Mouse (Mus musculus) kidney, embryonic 16.5 days (tissue): ENCODE results near the gene Vamp5. TPM values are rescaled to one million over a fixed set of nuclear protein-coding genes. Genes with fewer than 3 reads are reported as not detected.

Experiments used
- ATAC-seq: fragments of 200-750 bp; cut with Nextera tagmentation; 2 replicates; pipeline ENCODE4 v1.8.0; 2017; ENCODE audit warnings: moderate TSS enrichment; ENCODE audit not compliant: low FRiP score, low TSS enrichment
- H3K27ac ChIP-seq: fragments of 300-500 bp; sonication (generic); 2 replicates; pipeline ENCODE4 v1.5.1; 2014; ENCODE audit warnings: low read length
- H3K27me3 ChIP-seq: fragments of 300-500 bp; sonication (generic); 2 replicates; pipeline ENCODE4 v1.6.1; 2014; ENCODE audit warnings: low read length, control low read depth, mixed read lengths; ENCODE audit not compliant: insufficient read depth
- H3K36me3 ChIP-seq: fragments of 300-500 bp; sonication (generic); 2 replicates; pipeline ENCODE4 v1.6.1; 2014; ENCODE audit warnings: low read length, control low read depth, mixed read lengths; ENCODE audit not compliant: insufficient read depth
- H3K4me1 ChIP-seq: fragments of 300-500 bp; sonication (generic); 2 replicates; pipeline ENCODE4 v1.6.1; 2014; ENCODE audit warnings: low read length, control low read depth, mixed read lengths; ENCODE audit not compliant: insufficient read depth
- H3K4me2 ChIP-seq: fragments of 300-500 bp; sonication (generic); replicated peaks from 2 replicates; pipeline ENCODE4 v1.6.1; 2014; ENCODE audit warnings: low read depth, low read length
- H3K4me3 ChIP-seq: fragments of 300-500 bp; sonication (generic); 2 replicates; pipeline ENCODE4 v1.5.1; 2014; ENCODE audit warnings: mild to moderate bottlenecking, low read length
- H3K9ac ChIP-seq: fragments of 300-500 bp; sonication (generic); replicated peaks from 2 replicates; pipeline ENCODE4 v1.6.1; 2014; ENCODE audit warnings: low read length
- H3K9me3 ChIP-seq: fragments of 300-500 bp; sonication (generic); 2 replicates; pipeline ENCODE4 v1.6.1; 2016; ENCODE audit warnings: low read length, control low read depth
- WGBS: fragments of 180-500 bp; shearing (Covaris S2); extraction: QIAGEN DNeasy Blood & Tissue Kit; methylation state at CpG from one replicate; pipeline ENCODE4 v1.1.7; 2014; 5-methylcytosine and 5-hydroxymethylcytosine counted together
- polyA plus RNA-seq: library from polyadenylated mRNA; unstranded; fragments of >200 nt; fragmentation: Nextera tagmentation; extraction: Ambion mirVana; gene quantifications from 2 replicates; pipeline ENCODE4 v1.2.1, GENCODE M21; 2015

The Vamp5 gene
- polyA plus RNA-seq, 1 experiment from 2014 or later, result 42.5 TPM

DNA sequence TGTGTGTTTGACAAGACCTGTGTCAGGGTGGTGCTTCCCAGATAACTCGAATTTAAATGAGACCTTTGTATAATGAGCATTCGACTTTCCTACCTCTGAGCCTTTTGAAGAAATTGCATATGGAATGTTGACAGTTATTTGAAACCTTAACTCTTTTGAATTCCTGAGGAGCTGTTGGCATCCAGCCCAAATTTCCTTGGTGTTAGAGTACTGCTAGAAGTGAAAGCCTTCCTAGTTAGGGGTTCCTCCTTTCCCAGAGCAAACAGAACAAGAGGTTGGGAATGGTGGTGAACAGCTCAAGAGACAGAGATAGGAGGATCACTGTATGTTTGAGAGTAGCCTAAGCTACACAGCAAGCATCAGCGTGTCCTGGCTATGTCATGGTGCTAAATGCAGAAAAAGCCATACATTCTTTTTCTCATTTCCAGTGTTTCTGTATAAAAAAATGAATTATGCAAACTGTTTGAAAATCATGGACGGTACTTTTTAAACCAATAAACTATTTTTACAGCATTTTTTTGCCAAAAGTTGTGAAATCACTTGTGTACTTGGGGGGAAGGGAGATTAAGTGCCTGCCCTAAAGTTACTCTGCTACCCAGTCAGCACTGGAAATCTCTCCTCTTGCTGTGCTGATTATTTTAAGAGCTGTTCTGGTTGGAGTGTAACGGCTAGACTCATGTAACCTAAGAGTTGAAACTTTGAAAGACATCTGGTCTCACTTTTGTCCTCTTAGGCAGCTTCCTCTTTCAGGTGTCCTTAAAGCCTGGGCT lies 27.4 kb downstream of the Vamp5 start:
- H3K4me2 ChIP-seq, result no peak overlapping the region
- H3K4me3 ChIP-seq, result no peak overlapping the region
- H3K27me3 ChIP-seq, result no peaks in the 10 kb centered on the region
- peaks cover 26% of the 10 kb centered on the region; the same call in 1 of the 2 replicates for H3K36me3 ChIP-seq
- no peak for ATAC-seq
- H3K4me1 ChIP-seq, result peaks cover 24% of the 10 kb centered on the region
- 71% methylated on average over 5 of the region's 5 CpGs for WGBS
- H3K9me3 ChIP-seq, result no peaks in the 10 kb centered on the region
- H3K9ac ChIP-seq, result no peak overlapping the region
- H3K27ac ChIP-seq, result no peak overlapping the region

DNA sequence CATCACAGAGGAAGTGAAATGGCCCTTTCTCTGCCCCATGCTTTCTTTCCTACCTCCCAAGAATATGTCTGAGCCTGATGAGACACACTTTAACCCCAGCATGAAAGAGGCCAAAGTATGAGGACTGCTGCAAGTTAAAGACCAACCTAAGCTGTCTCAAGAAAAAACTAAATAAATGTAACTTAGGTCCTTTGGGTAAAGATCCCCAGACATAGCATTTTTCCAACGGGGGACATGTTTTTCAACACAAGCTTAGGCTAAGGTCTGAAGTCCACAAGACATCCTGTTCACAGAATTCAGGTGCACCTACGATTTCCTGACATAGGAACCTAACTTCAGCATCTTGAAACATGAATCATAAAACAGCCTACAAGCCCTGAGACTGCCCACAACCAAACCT lies 30.1 kb downstream of the Vamp5 start:
- Histone ChIP-seq H3K4me1 (peaks cover 21% of the 10 kb centered on the region), H3K36me3 (peaks cover 26% of the 10 kb centered on the region; the same call in 1 of the 2 replicates), H3K9me3 (no peaks in the 10 kb centered on the region), H3K27me3 (no peaks in the 10 kb centered on the region), H3K4me2 (no peak overlapping the region), H3K9ac (no peak overlapping the region), H3K27ac (no peak overlapping the region), H3K4me3 (no peak overlapping the region)
- 91% methylated on average over 2 of the region's 2 CpGs for WGBS
- no peak for ATAC-seq

DNA sequence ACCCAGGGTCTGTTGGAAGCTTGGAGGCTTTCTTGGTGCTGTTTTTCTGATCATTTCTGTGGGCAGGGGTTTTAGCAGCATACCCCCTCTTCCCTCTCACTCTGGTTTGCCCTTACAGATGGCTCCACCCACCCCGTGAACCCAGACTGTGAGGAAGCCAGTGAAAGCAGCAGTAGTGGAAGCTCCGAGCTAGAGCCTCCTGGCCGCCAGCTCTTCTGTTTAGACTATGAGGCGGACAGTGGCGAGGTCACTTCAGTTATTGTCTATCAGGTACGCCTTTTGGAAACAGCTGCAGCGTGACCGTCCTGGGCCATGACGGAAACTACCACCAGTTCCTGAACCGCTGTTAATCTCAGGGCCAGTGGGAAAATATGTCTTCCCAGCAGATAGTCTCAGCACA lies 31.9 kb downstream of the Vamp5 start:
- 80% methylated on average over 10 of the region's 10 CpGs for WGBS
- H3K27ac ChIP-seq, result no peak overlapping the region

DNA sequence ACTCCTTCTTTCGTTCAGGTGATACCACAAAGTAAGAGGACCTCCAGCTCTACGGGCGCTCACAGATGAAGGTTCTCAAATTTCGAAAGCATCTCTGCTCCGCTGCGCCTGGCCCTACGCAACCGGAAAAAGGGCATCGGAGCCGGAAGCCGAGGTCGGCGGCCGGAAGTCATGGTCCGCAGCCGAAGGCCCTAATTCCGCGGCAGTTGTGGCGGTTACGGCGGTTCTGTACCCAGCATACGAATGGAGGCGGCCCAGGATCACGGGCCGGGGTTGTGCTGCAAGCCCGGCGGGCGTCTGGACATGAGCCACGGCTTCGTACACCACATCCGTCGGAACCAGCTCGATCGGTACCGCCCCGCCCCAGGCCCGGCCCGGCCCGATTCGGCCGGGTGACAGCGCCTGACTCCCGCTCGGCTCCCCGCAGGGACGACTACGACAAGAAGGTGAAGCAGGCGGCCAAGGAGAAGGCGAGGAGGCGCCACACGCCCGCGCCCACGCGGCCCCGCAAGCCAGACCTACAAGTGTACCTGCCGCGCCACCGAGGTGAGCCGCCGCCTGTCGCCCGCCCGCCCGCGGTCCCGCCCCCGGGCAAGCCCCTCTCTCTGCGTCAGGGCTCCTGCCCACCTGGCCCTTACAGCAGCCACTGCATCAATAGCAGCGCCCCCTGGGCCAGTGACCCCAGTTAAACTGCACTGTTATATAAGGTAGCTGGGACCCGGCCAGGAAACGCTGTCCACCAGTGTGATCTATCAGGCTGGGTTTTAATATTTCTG lies 32.9 kb downstream of the Vamp5 start, which contains the start of gene 0610030E20Rik:
Gene 0610030E20Rik, plus strand, starts transcription at position 152 of the 776 bp plus-strand sequence.
- peak; percentile 81 for ATAC-seq
- Histone ChIP-seq H3K4me1 (peaks cover 30% of the 10 kb centered on the region), H3K9me3 (no peaks in the 10 kb centered on the region), H3K27me3 (no peaks in the 10 kb centered on the region), H3K36me3 (peaks cover 26% of the 10 kb centered on the region; the same call in 1 of the 2 replicates), H3K27ac (peak within 1 kb of the TSS; percentile 97), H3K4me3 (peak within 1 kb of the TSS; percentile 90), H3K4me2 (peak within 1 kb of the TSS; percentile 77), H3K9ac (peak within 1 kb of the TSS; percentile 98)
- under 1% methylated on average over 71 of the region's 72 CpGs for WGBS

More for the DNA sequence above, 31.9 kb downstream of the Vamp5 start:
- Histone ChIP-seq H3K4me2 (peak overlapping the region; percentile 77), H3K27me3 (no peaks in the 10 kb centered on the region), H3K9me3 (no peaks in the 10 kb centered on the region), H3K9ac (peak overlapping the region; percentile 98; the same call in 1 of the 2 replicates), H3K4me1 (peaks cover 30% of the 10 kb centered on the region), H3K36me3 (peaks cover 26% of the 10 kb centered on the region; the same call in 1 of the 2 replicates), H3K4me3 (peak overlapping the region; percentile 90; the same call in 1 of the 2 replicates)
- no peak for ATAC-seq

DNA sequence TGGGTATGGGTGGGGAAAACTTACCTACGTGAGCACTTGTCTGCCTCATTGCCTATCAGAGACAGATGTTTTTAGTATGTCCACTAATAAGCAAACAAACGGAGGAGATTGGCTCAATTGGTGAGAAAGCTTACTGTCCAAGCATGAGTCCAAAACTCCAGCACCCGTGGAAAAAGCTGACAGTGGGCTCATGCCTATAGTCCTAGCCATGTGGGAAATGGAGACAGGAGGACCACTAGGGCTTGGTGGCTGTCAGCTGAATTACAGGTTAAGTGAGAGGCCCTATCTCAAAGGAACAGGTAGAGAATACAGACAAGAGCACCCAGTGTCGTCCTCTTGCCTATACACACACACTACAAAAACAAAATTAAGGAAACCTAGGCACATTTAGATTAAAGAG lies 34.0 kb downstream of the Vamp5 start:
- Histone ChIP-seq H3K36me3 (peaks cover 25% of the 10 kb centered on the region; the same call in 1 of the 2 replicates), H3K9me3 (no peaks in the 10 kb centered on the region), H3K27ac (no peak overlapping the region), H3K9ac (no peak overlapping the region), H3K4me2 (no peak overlapping the region), H3K4me1 (peaks cover 30% of the 10 kb centered on the region), H3K27me3 (no peaks in the 10 kb centered on the region), H3K4me3 (no peak overlapping the region)
- 83% methylated on average over 4 of the region's 4 CpGs for WGBS
- no peak for ATAC-seq

- Histone ChIP-seq H3K4me1 (peaks cover 30% of the 10 kb centered on the region), H3K4me2 (peak overlapping the region; percentile 95), H3K27ac (no peak overlapping the region), H3K36me3 (peaks cover 21% of the 10 kb centered on the region; the same call in 1 of the 2 replicates), H3K4me3 (peak overlapping the region; percentile 79), H3K27me3 (no peaks in the 10 kb centered on the region), H3K9ac (no peak overlapping the region; the same call in 1 of the 2 replicates), H3K9me3 (no peaks in the 10 kb centered on the region)
- ATAC-seq, result no peak
- 52% methylated on average over 6 of the region's 6 CpGs for WGBS
Measured at GRCm38 (mm10) chr6:72345633-72346032, 34.6 kb downstream of the Vamp5 start.

DNA sequence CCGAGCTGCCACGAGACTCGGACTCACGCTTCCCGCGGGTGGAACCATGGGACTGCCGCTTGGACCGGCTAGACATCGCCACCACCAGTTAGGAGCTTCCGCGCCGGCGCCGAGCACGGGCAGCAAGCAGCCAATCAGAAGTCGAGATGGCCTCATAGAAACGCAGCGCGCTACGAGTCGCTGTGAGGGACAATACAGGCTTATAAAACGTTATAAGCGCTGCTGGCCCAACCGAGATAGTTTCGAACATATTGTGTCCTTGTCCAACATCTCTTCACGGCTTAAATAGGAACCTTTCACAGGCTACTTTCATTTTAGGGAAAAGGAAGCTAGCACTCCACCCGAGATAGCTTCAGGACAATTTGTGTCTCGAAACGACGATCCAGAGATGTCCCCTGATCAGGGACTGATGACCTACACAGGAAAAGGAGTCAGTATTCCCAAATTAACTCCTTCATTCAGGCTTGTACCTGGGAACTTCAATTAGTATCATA lies 35.1 kb downstream of the Vamp5 start, which contains the start of gene Usp39:
Gene Usp39, minus strand, starts transcription at position 111 of the 494 bp plus-strand sequence.
- under 1% methylated on average over 30 of the region's 30 CpGs for WGBS
- Histone ChIP-seq H3K4me3 (peak within 1 kb of the TSS; percentile 79), H3K9ac (peak within 1 kb of the TSS; percentile 85), H3K4me1 (peaks cover 30% of the 10 kb centered on the region), H3K27ac (peak within 1 kb of the TSS; percentile 29; the same call in 1 of the 2 replicates), H3K4me2 (peak within 1 kb of the TSS; percentile 95), H3K36me3 (peaks cover 16% of the 10 kb centered on the region; the same call in 1 of the 2 replicates), H3K27me3 (no peaks in the 10 kb centered on the region), H3K9me3 (no peaks in the 10 kb centered on the region)
- peak; percentile 55; the same call in 1 of the 2 replicates for ATAC-seq

DNA sequence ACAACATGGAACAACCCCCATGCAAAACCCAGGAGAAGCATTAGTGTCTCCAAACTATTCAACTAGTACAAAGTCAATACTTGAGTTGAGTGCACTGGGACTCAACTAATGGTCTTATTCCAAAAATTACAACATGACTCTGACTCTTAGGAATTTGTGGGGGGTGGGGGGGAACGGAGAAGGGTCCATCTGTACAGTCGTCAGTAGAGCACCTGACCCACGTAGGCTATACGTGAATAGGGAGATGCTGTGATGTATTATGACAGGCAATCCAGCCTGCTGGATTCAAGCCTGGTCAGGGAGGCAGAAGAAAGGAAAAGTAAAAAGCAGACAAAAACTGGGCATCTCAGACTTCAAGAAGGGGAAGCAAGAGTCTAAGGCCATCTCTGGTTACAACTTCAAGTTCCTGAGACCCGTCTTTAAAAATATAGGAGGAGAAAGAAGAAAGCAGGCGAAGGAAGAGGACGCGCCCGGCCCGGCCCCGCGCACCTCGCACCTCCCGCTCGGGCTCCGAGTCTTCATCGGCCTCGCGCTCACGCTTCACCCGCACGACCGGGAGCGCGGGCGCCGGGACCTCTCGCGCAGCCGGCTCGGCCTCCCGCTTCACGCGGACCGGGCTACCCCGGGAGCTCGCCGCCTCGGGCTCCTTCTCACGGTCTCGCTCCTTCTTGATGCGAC lies 35.7 kb downstream of the Vamp5 start:
- Histone ChIP-seq H3K9ac (peak overlapping the region; percentile 85), H3K4me2 (peak overlapping the region; percentile 95), H3K4me1 (peaks cover 30% of the 10 kb centered on the region), H3K36me3 (peaks cover 11% of the 10 kb centered on the region; the same call in 1 of the 2 replicates), H3K27ac (peak overlapping the region; percentile 29; the same call in 1 of the 2 replicates), H3K27me3 (no peaks in the 10 kb centered on the region), H3K9me3 (no peaks in the 10 kb centered on the region), H3K4me3 (peak overlapping the region; percentile 79)
- ATAC-seq, result no peak
- under 1% methylated on average over 36 of the region's 42 CpGs for WGBS

GRCm38 (mm10) chr6:72340481-72340880 lies 39.8 kb downstream of the Vamp5 start:
- no peak overlapping the region for H3K9ac ChIP-seq
- H3K9me3 ChIP-seq, result no peaks in the 10 kb centered on the region
- WGBS, result 55% methylated on average over 2 of the region's 2 CpGs
- H3K4me2 ChIP-seq, result no peak overlapping the region
- no peak for ATAC-seq
- no peak overlapping the region for H3K27ac ChIP-seq
- H3K36me3 ChIP-seq, result peaks cover 31% of the 10 kb centered on the region
- no peaks in the 10 kb centered on the region for H3K27me3 ChIP-seq
- H3K4me3 ChIP-seq, result no peak overlapping the region
- H3K4me1 ChIP-seq, result peaks cover 12% of the 10 kb centered on the region
